Mouse (Mus musculus) stomach, postnatal 0 days (tissue): Measurements from ENCODE around the gene Klf12.

ENCODE experiments used
- CTCF ChIP-seq: IDR thresholded peaks from 2 replicates; pipeline ENCODE4 v1.5.1; 2016; ENCODE audit warnings: antibody characterized with exemption, low read depth, mild to moderate bottlenecking, moderate library complexity
- EP300 ChIP-seq: optimal IDR thresholded peaks from 2 replicates; pipeline ENCODE3; 2016; ENCODE audit warnings: antibody characterized with exemption

GRCm38 (mm10) chr14:99898861-99899260 is 385.6 kb downstream of the Klf12 start:
- TF ChIP-seq CTCF (no peak), EP300 (no peak)
